Mouse (Mus musculus) lung, embryonic 14.5 days (tissue): ENCODE results near the gene Slc9a1. TPM values are rescaled to one million over a fixed set of nuclear protein-coding genes. Genes with fewer than 3 reads are reported as not detected.

Source experiments
- ATAC-seq: fragments of 200-750 bp; cut with Nextera tagmentation; 2 replicates; pipeline ENCODE4 v1.8.0; 2017; ENCODE audit warnings: mild to moderate bottlenecking, moderate TSS enrichment, moderate library complexity; ENCODE audit not compliant: insufficient read depth
- DNase-seq: peaks from one replicate; pipeline ENCODE4 v3.0.0-alpha.2; 2015
- H3K27ac ChIP-seq: fragments of 300-500 bp; sonication (generic); 2 replicates; pipeline ENCODE4 v1.5.1; 2014; ENCODE audit warnings: low read depth, mild to moderate bottlenecking, moderate library complexity
- H3K27me3 ChIP-seq: fragments of 300-500 bp; sonication (generic); 2 replicates; pipeline ENCODE4 v1.6.1; 2014; ENCODE audit warnings: low read length, control low read depth; ENCODE audit not compliant: insufficient read depth
- H3K36me3 ChIP-seq: fragments of 300-500 bp; sonication (generic); 2 replicates; pipeline ENCODE4 v1.6.1; 2014; ENCODE audit warnings: control low read depth; ENCODE audit not compliant: insufficient read depth
- H3K4me1 ChIP-seq: fragments of 300-500 bp; sonication (generic); 2 replicates; pipeline ENCODE4 v1.6.1; 2014; ENCODE audit warnings: antibody characterized with exemption, control low read depth; ENCODE audit not compliant: insufficient read depth
- H3K4me2 ChIP-seq: fragments of 300-500 bp; sonication (generic); 2 replicates; pipeline ENCODE4 v1.6.1; 2014; ENCODE audit warnings: mild to moderate bottlenecking
- H3K4me3 ChIP-seq: fragments of 300-500 bp; sonication (generic); 2 replicates; pipeline ENCODE4 v1.5.1; 2014; ENCODE audit warnings: low read depth, low read length
- H3K9ac ChIP-seq: fragments of 300-500 bp; sonication (generic); 2 replicates; pipeline ENCODE4 v1.6.1; 2014
- H3K9me3 ChIP-seq: fragments of 300-500 bp; sonication (generic); 2 replicates; pipeline ENCODE4 v1.6.1; 2016; ENCODE audit warnings: low read depth, low read length, control low read depth
- CTCF ChIP-seq: IDR thresholded peaks from 2 replicates; pipeline ENCODE4 v1.5.1; 2016; ENCODE audit warnings: antibody characterized with exemption, low read depth
- WGBS: fragments of 180-500 bp; shearing (Covaris S2); extraction: QIAGEN DNeasy Blood & Tissue Kit; methylation state at CpG from one replicate; pipeline ENCODE4 v1.1.7; 2014; 5-methylcytosine and 5-hydroxymethylcytosine counted together
- microRNA-seq: library from miRNA; unstranded; fragments of <30 nt; microRNA quantifications from one replicate; pipeline ENCODE4, GENCODE M21; 2016; ENCODE audit warnings: borderline number of aligned reads
- polyA plus RNA-seq: library from polyadenylated mRNA; unstranded; fragments of >200 nt; fragmentation: Nextera tagmentation; extraction: Ambion mirVana; gene quantifications from 2 replicates; pipeline ENCODE4 v1.2.1, GENCODE M21; 2014

Gene Slc9a1
- polyA plus RNA-seq, 1 experiment from 2014 or later = 8.7 TPM

DNA sequence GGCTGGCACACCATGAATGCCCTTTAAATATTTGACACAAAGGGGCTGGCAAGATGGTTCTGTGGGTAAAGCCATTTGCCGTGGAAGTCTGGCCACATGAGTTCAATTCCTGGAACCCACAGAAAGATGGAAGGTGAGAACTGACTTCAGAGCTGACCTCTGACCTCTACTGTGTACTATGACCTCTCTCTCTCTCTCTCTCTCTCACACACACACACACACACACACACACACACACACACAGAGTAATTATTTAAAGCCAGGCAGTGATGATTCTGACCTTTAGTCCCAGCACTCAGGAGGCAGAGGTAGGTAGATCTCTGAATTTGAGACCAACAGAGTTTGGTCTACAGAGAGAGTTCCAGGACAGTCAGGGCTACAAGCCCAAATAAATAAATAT, 90.5 kb downstream of the Slc9a1 start:
- DNase-seq (no peak), ATAC-seq (no peak)
- Histone ChIP-seq H3K4me3 (no peak overlapping the region), H3K4me2 (no peak overlapping the region), H3K27ac (no peak overlapping the region), H3K9me3 (no peaks in the 10 kb centered on the region), H3K9ac (no peak overlapping the region), H3K4me1 (no peaks in the 10 kb centered on the region), H3K36me3 (no peaks in the 10 kb centered on the region), H3K27me3 (no peaks in the 10 kb centered on the region)
- TF ChIP-seq CTCF = no peak
- WGBS = 76% methylated on average over 1 of the region's 1 CpGs

DNA sequence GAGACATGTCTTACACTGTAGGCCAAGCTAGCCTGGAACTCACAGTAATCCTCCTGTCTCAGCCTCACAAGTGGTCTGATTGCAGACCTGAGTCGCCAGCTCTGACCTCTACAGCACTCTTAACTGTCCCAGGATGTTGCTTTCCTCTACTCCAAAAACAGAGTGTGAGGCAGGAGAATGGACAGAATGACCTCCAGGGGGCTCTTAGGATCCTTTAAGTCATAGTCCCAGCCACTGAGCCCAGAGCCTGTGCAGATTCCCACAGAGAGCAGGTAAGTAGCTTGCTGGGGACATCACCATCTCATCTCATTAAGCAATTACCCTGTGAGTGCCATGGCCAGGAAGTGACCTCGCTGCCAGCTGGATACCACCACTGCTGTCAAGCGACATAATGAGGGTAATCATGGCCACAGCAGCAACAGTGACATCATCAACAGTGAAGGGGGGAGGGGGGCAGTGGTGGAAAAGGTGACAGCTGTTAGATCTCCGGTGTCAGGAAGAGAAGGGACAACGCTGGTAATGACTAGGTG, 91.4 kb downstream of the Slc9a1 start:
- H3K4me3 ChIP-seq = no peak overlapping the region
- no peaks in the 10 kb centered on the region for H3K36me3 ChIP-seq
- H3K9me3 ChIP-seq = no peaks in the 10 kb centered on the region
- H3K9ac ChIP-seq = no peak overlapping the region
- WGBS = 42% methylated on average over 5 of the region's 5 CpGs
- no peak overlapping the region for H3K27ac ChIP-seq
- H3K27me3 ChIP-seq = no peaks in the 10 kb centered on the region
- ATAC-seq (no peak), DNase-seq (no peak)
- H3K4me2 ChIP-seq = no peak overlapping the region
- no peak for TF ChIP-seq CTCF
- H3K4me1 ChIP-seq = no peaks in the 10 kb centered on the region

DNA sequence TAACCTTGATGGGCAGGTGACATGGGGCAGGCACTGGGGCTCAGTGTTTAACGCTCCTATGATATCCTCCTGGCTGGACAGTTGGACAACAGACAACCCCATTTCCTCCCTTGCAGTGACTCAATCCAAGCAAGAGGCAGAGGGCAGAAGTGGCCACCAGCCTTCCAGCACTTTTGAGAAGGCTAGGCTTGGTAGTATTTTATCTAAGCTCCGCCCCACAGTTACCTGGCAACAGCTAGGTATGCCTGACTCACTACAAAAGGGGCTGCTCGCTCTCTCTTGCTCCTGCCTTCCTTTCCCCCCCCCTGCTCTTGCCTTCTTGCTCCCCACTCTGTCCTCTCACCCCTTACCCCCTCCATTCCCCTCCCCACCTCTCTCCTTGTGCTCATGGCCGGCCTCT, 91.9 kb downstream of the Slc9a1 start:
- H3K9me3 ChIP-seq = no peaks in the 10 kb centered on the region
- no peak overlapping the region for H3K27ac ChIP-seq
- no peak overlapping the region for H3K9ac ChIP-seq
- TF ChIP-seq CTCF = no peak
- 54% methylated on average over 4 of the region's 4 CpGs for WGBS
- no peaks in the 10 kb centered on the region for H3K27me3 ChIP-seq
- no peaks in the 10 kb centered on the region for H3K36me3 ChIP-seq
- DNase-seq (no peak), ATAC-seq (no peak)
- no peaks in the 10 kb centered on the region for H3K4me1 ChIP-seq
- H3K4me2 ChIP-seq = no peak overlapping the region
- H3K4me3 ChIP-seq = no peak overlapping the region

- Histone ChIP-seq H3K4me2 (no peak overlapping the region), H3K9me3 (no peaks in the 10 kb centered on the region), H3K4me3 (no peak overlapping the region), H3K9ac (no peak overlapping the region; the same call in 1 of the 2 replicates), H3K27me3 (no peaks in the 10 kb centered on the region), H3K4me1 (no peaks in the 10 kb centered on the region), H3K27ac (peak overlapping the region; percentile 46), H3K36me3 (no peaks in the 10 kb centered on the region)
- WGBS = 42% methylated on average over 6 of the region's 6 CpGs
- no peak for DNase-seq
- no peak for TF ChIP-seq CTCF
- ATAC-seq = no peak
Observed at GRCm38 (mm10) chr4:133463184-133463583, 93.7 kb downstream of the Slc9a1 start.

GRCm38 (mm10) chr4:133468080-133468479, 98.6 kb downstream of the Slc9a1 start:
- peak; percentile 86 for DNase-seq
- ATAC-seq = peak; percentile 79

GRCm38 (mm10) chr4:133469122-133469521, 99.6 kb downstream of the Slc9a1 start:
- H3K27ac ChIP-seq = no peak overlapping the region
- no peak overlapping the region for H3K4me3 ChIP-seq
- no peak overlapping the region for H3K9ac ChIP-seq
- DNase-seq (peak; percentile 42), ATAC-seq (no peak)
- WGBS = 16% methylated on average over 12 of the region's 12 CpGs
- no peaks in the 10 kb centered on the region for H3K9me3 ChIP-seq
- TF ChIP-seq CTCF = no peak
- no peaks in the 10 kb centered on the region for H3K27me3 ChIP-seq
- peak overlapping the region; percentile 73 for H3K4me2 ChIP-seq
- peaks cover 4% of the 10 kb centered on the region; the same call in 1 of the 2 replicates for H3K4me1 ChIP-seq
- H3K36me3 ChIP-seq = no peaks in the 10 kb centered on the region

More at GRCm38 (mm10) chr4:133468080-133468479, 98.6 kb downstream of the Slc9a1 start:
- Histone ChIP-seq H3K27me3 (no peaks in the 10 kb centered on the region), H3K9ac (peak overlapping the region; percentile 55), H3K27ac (no peak overlapping the region), H3K36me3 (no peaks in the 10 kb centered on the region), H3K4me2 (peak overlapping the region; percentile 73), H3K4me1 (peaks cover 4% of the 10 kb centered on the region; the same call in 1 of the 2 replicates), H3K4me3 (peak overlapping the region; percentile 40), H3K9me3 (no peaks in the 10 kb centered on the region)
- 0% methylated on average over 27 of the region's 27 CpGs for WGBS
- no peak for TF ChIP-seq CTCF

DNA sequence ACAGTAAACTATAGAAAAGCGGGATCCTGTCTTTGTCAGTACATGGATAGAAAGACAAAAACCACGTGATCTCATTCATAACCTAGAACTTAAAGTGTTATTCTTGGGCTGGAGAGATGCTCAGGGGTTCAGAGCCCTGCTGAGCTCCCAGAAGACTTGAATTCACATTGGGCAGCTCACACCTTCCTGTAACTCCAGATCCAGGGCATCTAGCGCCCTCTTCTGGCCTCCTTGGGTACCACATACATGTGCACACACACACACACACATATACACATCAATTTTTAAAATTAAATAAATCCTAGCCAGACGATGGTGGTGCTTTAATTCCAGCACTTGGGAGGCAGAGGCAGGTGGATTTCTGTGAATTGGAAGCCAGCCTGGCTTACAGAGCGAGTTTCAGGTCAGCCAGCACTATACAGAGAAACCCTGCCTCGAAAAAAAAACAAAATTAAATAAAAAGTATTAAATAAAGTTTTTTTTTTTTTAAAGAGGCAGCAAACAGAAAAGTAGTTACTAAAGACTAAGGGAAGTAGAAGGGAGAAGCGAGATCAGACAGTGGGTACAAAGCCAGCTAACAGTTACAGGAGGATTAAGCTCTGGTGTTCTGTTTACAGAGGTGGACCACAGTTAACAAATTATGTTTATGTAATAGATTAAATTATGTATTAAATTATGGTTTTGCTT, 101.8 kb downstream of the Slc9a1 start:
- H3K27me3 ChIP-seq = no peaks in the 10 kb centered on the region
- peak; percentile 26; the same call in 1 of the 2 replicates for TF ChIP-seq CTCF

More for the DNA sequence above, 101.8 kb downstream of the Slc9a1 start:
- no peak overlapping the region for H3K27ac ChIP-seq
- WGBS = 81% methylated on average over 7 of the region's 7 CpGs
- H3K4me2 ChIP-seq = no peak overlapping the region
- no peak overlapping the region for H3K9ac ChIP-seq
- no peak overlapping the region for H3K4me3 ChIP-seq
- no peaks in the 10 kb centered on the region for H3K9me3 ChIP-seq
- no peaks in the 10 kb centered on the region for H3K36me3 ChIP-seq
- peaks cover 4% of the 10 kb centered on the region; the same call in 1 of the 2 replicates for H3K4me1 ChIP-seq
- DNase-seq = no peak
- ATAC-seq = no peak

Small RNA genes lying within 50 kb of the gene (microRNA-seq; reads per million reads assigned to microRNA genes)
- gene Mir5122 = 1.4 reads per million

Other genes starting within 250 kb of the Slc9a1 start
- 96.3 and 101 TPM in 2 replicates for gene Wasf2, start 239.2 kb upstream of the Slc9a1 start, polyA plus RNA-seq
- gene Cd164l2, start 157.6 kb upstream of the Slc9a1 start, polyA plus RNA-seq = 5.0 and 7.4 TPM in 2 replicates
- 0.18 TPM in 1 of 2 replicates, not detected in the other for gene Gpr3, start 157.2 kb upstream of the Slc9a1 start, polyA plus RNA-seq
- gene Map3k6, start 128.9 kb upstream of the Slc9a1 start, polyA plus RNA-seq = 2.0 and 2.2 TPM in 2 replicates
- 0.73 and 0.84 TPM in 2 replicates for gene Sytl1, start 106.6 kb upstream of the Slc9a1 start, polyA plus RNA-seq
- gene Tmem222, start 91.9 kb upstream of the Slc9a1 start, polyA plus RNA-seq = 86.5 and 88.1 TPM in 2 replicates
- gene Wdtc1, start 16.2 kb upstream of the Slc9a1 start, polyA plus RNA-seq = 13.8 and 15.3 TPM in 2 replicates
- 0.41 and 0.42 TPM in 2 replicates for gene Tent5b, start 110.4 kb downstream of the Slc9a1 start, polyA plus RNA-seq
- 1.1 and 1.3 TPM in 2 replicates for gene Trnp1, start 128.8 kb downstream of the Slc9a1 start, polyA plus RNA-seq
- 28.0 and 31.5 TPM in 2 replicates for gene Kdf1, start 149.3 kb downstream of the Slc9a1 start, polyA plus RNA-seq
- 248 and 258 TPM in 2 replicates for gene Nudc, start 176.3 kb downstream of the Slc9a1 start, polyA plus RNA-seq
- 0.39 TPM in 1 of 2 replicates, not detected in the other for gene Nr0b2, start 183.7 kb downstream of the Slc9a1 start, polyA plus RNA-seq
- gene Gpatch3, start 205.0 kb downstream of the Slc9a1 start, polyA plus RNA-seq = 8.0 and 8.7 TPM in 2 replicates
- 21.1 and 23.7 TPM in 2 replicates for gene Gpn2, start 214.7 kb downstream of the Slc9a1 start, polyA plus RNA-seq
- 10.4 and 10.6 TPM in 2 replicates for gene Sfn, start 232.5 kb downstream of the Slc9a1 start, polyA plus RNA-seq